Mouse (Mus musculus): ENCODE results near the gene Esrrg. TPM values are rescaled to one million over a fixed set of nuclear protein-coding genes. Genes with fewer than 3 reads are reported as not detected.
A peak's percentile ranks its signal among the peaks of the same experiment; 100 is the strongest.

Gene Esrrg
- polyA plus RNA-seq, 1 experiment from 2014 or later: 9.3 TPM

- Histone ChIP-seq H3K4me2 (no peak overlapping the region), H3K4me1 (peaks cover 23% of the 10 kb centered on the region), H3K9me3 (replicated peaks) (no peaks in the 10 kb centered on the region), H3K36me3 (ENCODE audit: poor library complexity, severe bottlenecking) (no peaks in the 10 kb centered on the region), H3K4me3 (no peak overlapping the region), H3K27ac (no peak overlapping the region), H3K9ac (no peak overlapping the region), H3K27me3 (no peaks in the 10 kb centered on the region)
- ATAC-seq: no peak
- 46% methylated on average over 10 of the region's 10 CpGs for WGBS
Observed at GRCm38 (mm10) chr1:188030116-188030515, 421.5 kb downstream of the Esrrg start.

GRCm38 (mm10) chr1:188031276-188031675 is 422.7 kb downstream of the Esrrg start:
- Histone ChIP-seq H3K9ac (no peak overlapping the region), H3K4me2 (no peak overlapping the region), H3K27ac (no peak overlapping the region), H3K9me3 (replicated peaks) (no peaks in the 10 kb centered on the region), H3K36me3 (ENCODE audit: poor library complexity, severe bottlenecking) (no peaks in the 10 kb centered on the region), H3K4me1 (peaks cover 25% of the 10 kb centered on the region), H3K27me3 (0 out of 2 replicates have a peak, but pooled peaks cover 4% of the 10 kb centered on the region), H3K4me3 (no peak overlapping the region)
- ATAC-seq: no peak
- WGBS: 17% methylated on average over 4 of the region's 4 CpGs

DNA sequence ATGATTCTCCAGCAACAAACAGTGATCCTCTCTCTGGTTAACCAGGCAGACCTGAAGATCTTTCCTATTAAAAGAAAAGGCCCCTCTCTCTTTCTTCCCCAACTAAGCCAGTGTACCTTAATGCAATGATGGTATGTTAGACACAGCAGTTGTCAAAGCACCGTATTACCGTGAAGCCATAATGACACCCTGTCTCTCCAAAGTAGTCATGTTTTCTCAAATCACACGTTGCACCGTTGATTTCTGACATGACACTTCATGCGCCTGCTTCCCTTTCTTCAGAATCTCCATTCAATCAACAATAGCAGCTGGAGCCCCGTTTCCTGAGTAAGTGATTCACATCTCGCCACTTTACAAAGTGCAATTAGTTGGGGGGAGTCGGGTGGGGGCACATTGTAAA is 427.4 kb downstream of the Esrrg start:
- H3K27ac ChIP-seq: no peak overlapping the region
- H3K27me3 ChIP-seq: 0 out of 2 replicates have a peak, but pooled peaks cover 4% of the 10 kb centered on the region
- no peak overlapping the region for H3K4me3 ChIP-seq
- no peak overlapping the region for H3K9ac ChIP-seq
- no peaks in the 10 kb centered on the region for H3K9me3 ChIP-seq (replicated peaks)
- H3K4me2 ChIP-seq: no peak overlapping the region
- H3K4me1 ChIP-seq: peaks cover 11% of the 10 kb centered on the region
- H3K36me3 ChIP-seq (ENCODE audit: poor library complexity, severe bottlenecking): no peaks in the 10 kb centered on the region
- WGBS: 42% methylated on average over 8 of the region's 8 CpGs
- peak; percentile 55; the same call in 1 of the 2 replicates for ATAC-seq

GRCm38 (mm10) chr1:188046691-188047121 is 438.1 kb downstream of the Esrrg start:
- Histone ChIP-seq H3K4me1 (peaks cover 11% of the 10 kb centered on the region), H3K27ac (no peak overlapping the region; the same call in 1 of the 2 replicates), H3K27me3 (no peaks in the 10 kb centered on the region), H3K36me3 (ENCODE audit: poor library complexity, severe bottlenecking) (no peaks in the 10 kb centered on the region), H3K4me2 (no peak overlapping the region), H3K4me3 (no peak overlapping the region), H3K9ac (no peak overlapping the region), H3K9me3 (replicated peaks) (no peaks in the 10 kb centered on the region)
- ATAC-seq: 0 out of 2 replicates have a peak, but pooled peaks have one; percentile 53
- 42% methylated on average over 6 of the region's 6 CpGs for WGBS

DNA sequence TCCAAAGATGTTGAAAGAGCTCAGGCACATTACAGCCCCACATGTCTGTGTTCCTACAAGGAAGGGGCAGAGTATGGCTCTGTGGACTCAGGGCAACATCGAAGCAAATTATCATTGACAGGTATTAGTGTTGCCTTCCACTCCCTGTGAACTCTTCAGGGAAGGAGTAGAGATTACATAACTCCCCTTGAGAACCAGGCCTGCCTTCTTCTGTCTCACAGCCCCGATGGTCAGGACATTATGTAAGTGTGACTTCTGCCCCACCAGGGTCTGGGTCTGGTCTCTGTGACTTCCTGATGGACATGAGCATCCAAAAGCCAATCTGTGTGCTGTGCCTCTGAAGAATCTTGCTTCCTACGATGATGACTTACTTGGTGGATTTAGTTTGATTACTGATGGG is 438.6 kb downstream of the Esrrg start:
- Histone ChIP-seq H3K9ac (no peak overlapping the region), H3K36me3 (ENCODE audit: poor library complexity, severe bottlenecking) (no peaks in the 10 kb centered on the region), H3K4me2 (no peak overlapping the region), H3K4me3 (no peak overlapping the region), H3K9me3 (replicated peaks) (no peaks in the 10 kb centered on the region), H3K4me1 (peaks cover 10% of the 10 kb centered on the region), H3K27ac (no peak overlapping the region; the same call in 1 of the 2 replicates), H3K27me3 (no peaks in the 10 kb centered on the region)
- 78% methylated on average over 3 of the region's 3 CpGs for WGBS
- ATAC-seq: no peak

GRCm38 (mm10) chr1:188055888-188056287 is 447.3 kb downstream of the Esrrg start:
- no peak for ATAC-seq
- 80% methylated on average over 3 of the region's 3 CpGs for WGBS
- Histone ChIP-seq H3K9ac (no peak overlapping the region), H3K4me3 (no peak overlapping the region), H3K4me2 (no peak overlapping the region), H3K27me3 (no peaks in the 10 kb centered on the region), H3K4me1 (no peaks in the 10 kb centered on the region), H3K27ac (no peak overlapping the region), H3K9me3 (replicated peaks) (no peaks in the 10 kb centered on the region), H3K36me3 (ENCODE audit: poor library complexity, severe bottlenecking) (no peaks in the 10 kb centered on the region)

DNA sequence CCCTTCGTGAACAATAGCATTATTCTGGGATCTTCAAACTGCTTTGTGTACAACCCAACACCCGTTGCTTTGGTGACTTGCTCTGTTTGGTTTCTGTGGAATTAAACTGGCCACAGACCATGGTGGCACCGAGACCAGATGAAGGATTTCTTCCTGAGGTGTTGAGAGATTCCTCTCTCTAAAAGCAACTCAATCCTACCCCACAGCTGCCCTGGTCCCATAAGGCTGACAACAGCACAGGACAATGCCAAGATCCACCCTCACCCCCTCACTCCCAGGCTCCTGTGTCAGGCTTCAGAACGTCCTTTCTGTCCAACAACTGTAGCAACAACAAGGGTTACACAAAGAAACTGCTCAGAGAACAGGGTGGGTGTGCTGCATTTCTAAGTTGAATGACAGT is 449.3 kb downstream of the Esrrg start:
- Histone ChIP-seq H3K4me3 (no peak overlapping the region), H3K4me1 (no peaks in the 10 kb centered on the region), H3K9ac (no peak overlapping the region), H3K27me3 (no peaks in the 10 kb centered on the region), H3K36me3 (ENCODE audit: poor library complexity, severe bottlenecking) (no peaks in the 10 kb centered on the region), H3K27ac (no peak overlapping the region), H3K4me2 (no peak overlapping the region), H3K9me3 (replicated peaks) (no peaks in the 10 kb centered on the region)
- no peak for ATAC-seq
- WGBS: 64% methylated on average over 4 of the region's 4 CpGs

GRCm38 (mm10) chr1:188059006-188059405 is 450.4 kb downstream of the Esrrg start:
- 89% methylated on average over 6 of the region's 6 CpGs for whole genome bisulfite sequencing
- ATAC-seq: no peak
- H3K4me1 ChIP-seq: no peaks in the 10 kb centered on the region
- H3K27me3 ChIP-seq: no peaks in the 10 kb centered on the region
- peaks cover 5% of the 10 kb centered on the region; the same call in 1 of the 2 replicates for H3K36me3 ChIP-seq (ENCODE audit: poor library complexity, severe bottlenecking)
- H3K9ac ChIP-seq: no peak overlapping the region
- H3K4me2 ChIP-seq: no peak overlapping the region
- H3K9me3 ChIP-seq (replicated peaks): no peaks in the 10 kb centered on the region
- no peak overlapping the region for H3K4me3 ChIP-seq
- H3K27ac ChIP-seq: no peak overlapping the region

- Histone ChIP-seq H3K27me3 (no peaks in the 10 kb centered on the region), H3K4me1 (0 out of 2 replicates have a peak, but pooled peaks cover 2% of the 10 kb centered on the region), H3K4me3 (no peak overlapping the region), H3K27ac (no peak overlapping the region), H3K9ac (no peak overlapping the region), H3K4me2 (no peak overlapping the region), H3K9me3 (replicated peaks) (no peaks in the 10 kb centered on the region), H3K36me3 (ENCODE audit: poor library complexity, severe bottlenecking) (peaks cover 5% of the 10 kb centered on the region; the same call in 1 of the 2 replicates)
- no peak for ATAC-seq
- 83% methylated on average over 7 of the region's 7 CpGs for WGBS
Observed at GRCm38 (mm10) chr1:188060493-188060892, 451.9 kb downstream of the Esrrg start.

GRCm38 (mm10) chr1:188068833-188069232 is 460.2 kb downstream of the Esrrg start:
- Histone ChIP-seq H3K9me3 (replicated peaks) (no peaks in the 10 kb centered on the region), H3K9ac (no peak overlapping the region), H3K4me2 (no peak overlapping the region), H3K4me1 (0 out of 2 replicates have a peak, but pooled peaks cover 2% of the 10 kb centered on the region), H3K27me3 (no peaks in the 10 kb centered on the region), H3K4me3 (no peak overlapping the region), H3K27ac (no peak overlapping the region), H3K36me3 (ENCODE audit: poor library complexity, severe bottlenecking) (no peaks in the 10 kb centered on the region)
- no peak for ATAC-seq
- WGBS: 69% methylated on average over 9 of the region's 9 CpGs

GRCm38 (mm10) chr1:188069849-188070248 is 461.3 kb downstream of the Esrrg start:
- H3K9me3 ChIP-seq (replicated peaks): no peaks in the 10 kb centered on the region
- no peak overlapping the region for H3K9ac ChIP-seq
- no peak overlapping the region for H3K4me2 ChIP-seq
- H3K27ac ChIP-seq: no peak overlapping the region
- no peaks in the 10 kb centered on the region for H3K27me3 ChIP-seq
- H3K36me3 ChIP-seq (ENCODE audit: poor library complexity, severe bottlenecking): no peaks in the 10 kb centered on the region
- no peak for ATAC-seq
- 0 out of 2 replicates have a peak, but pooled peaks cover 2% of the 10 kb centered on the region for H3K4me1 ChIP-seq
- no peak overlapping the region for H3K4me3 ChIP-seq

GRCm38 (mm10) chr1:188077561-188078195 is 469.1 kb downstream of the Esrrg start:
- no peak overlapping the region for H3K27ac ChIP-seq
- H3K36me3 ChIP-seq (ENCODE audit: poor library complexity, severe bottlenecking): no peaks in the 10 kb centered on the region
- no peak overlapping the region for H3K4me2 ChIP-seq
- no peak overlapping the region for H3K4me3 ChIP-seq
- no peak overlapping the region for H3K9ac ChIP-seq
- 94% methylated on average over 11 of the region's 11 CpGs for WGBS
- H3K4me1 ChIP-seq: peaks cover 18% of the 10 kb centered on the region
- H3K27me3 ChIP-seq: no peaks in the 10 kb centered on the region
- no peak for ATAC-seq
- no peaks in the 10 kb centered on the region for H3K9me3 ChIP-seq (replicated peaks)

All from forebrain, embryonic 13.5 days (tissue).